Mouse (Mus musculus): ENCODE measurements around the gene Arnt.

The Arnt gene

GRCm38 (mm10) chr3:95517493-95517898 lies 83.3 kb downstream of the Arnt start:
- no peaks in the 10 kb centered on the region for H3K36me3 ChIP-seq (ENCODE audit: insufficient read depth, low read length)
- peak; percentile 100 for TF ChIP-seq CTCF (conservative IDR thresholded peaks at IDR 0.05; ENCODE audit: low read length)
- no peak for TF ChIP-seq NANOG (IDR thresholded peaks at IDR 0.05; ENCODE audit: borderline replicate concordance, low read length)

GRCm38 (mm10) chr3:95518891-95519290 lies 84.7 kb downstream of the Arnt start:
- no peaks in the 10 kb centered on the region for H3K36me3 ChIP-seq (ENCODE audit: insufficient read depth, low read length)
- no peaks in the 10 kb centered on the region for H3K9me3 ChIP-seq (ENCODE audit: low read length)
- peaks cover 48% of the 10 kb centered on the region for H3K4me1 ChIP-seq (replicated peaks; ENCODE audit: low read depth, low read length)
- H3K4me3 ChIP-seq (replicated peaks; ENCODE audit: low read length) = no peak overlapping the region
- TF ChIP-seq POU5F1 (IDR thresholded peaks at IDR 0.05; ENCODE audit: borderline replicate concordance, low read length) = no peak
- TF ChIP-seq NANOG (IDR thresholded peaks at IDR 0.05; ENCODE audit: borderline replicate concordance, low read length) = no peak
- no peak for TF ChIP-seq CTCF (conservative IDR thresholded peaks at IDR 0.05; ENCODE audit: low read length)
- no peaks in the 10 kb centered on the region for H3K27me3 ChIP-seq (ENCODE audit: insufficient read depth, low read length)

More at GRCm38 (mm10) chr3:95517493-95517898, 83.3 kb downstream of the Arnt start:
- peaks cover 42% of the 10 kb centered on the region for H3K4me1 ChIP-seq (replicated peaks; ENCODE audit: low read depth, low read length)
- no peaks in the 10 kb centered on the region for H3K9me3 ChIP-seq (ENCODE audit: low read length)
- no peaks in the 10 kb centered on the region for H3K27me3 ChIP-seq (ENCODE audit: insufficient read depth, low read length)
- H3K4me3 ChIP-seq (replicated peaks; ENCODE audit: low read length) = no peak overlapping the region

DNA sequence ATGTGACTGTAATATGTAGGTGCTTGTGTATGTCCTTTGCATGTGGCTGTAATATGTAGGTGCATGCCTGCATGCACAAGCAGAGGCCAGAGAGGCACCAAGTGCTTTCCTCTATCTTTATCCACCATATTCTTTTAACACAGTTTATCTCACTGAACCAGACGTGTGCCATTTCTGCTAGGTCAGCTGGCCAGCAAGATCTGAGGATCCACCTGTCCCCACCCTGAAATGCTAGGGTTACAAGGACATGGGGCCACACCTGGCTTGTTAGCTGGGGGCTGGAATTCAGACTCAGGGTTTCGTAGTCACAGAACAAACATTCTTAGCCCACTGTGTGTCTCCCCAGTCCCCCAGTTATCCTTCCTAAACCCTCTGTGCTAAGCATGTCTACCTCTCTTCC lies 85.1 kb downstream of the Arnt start:
- Histone ChIP-seq H3K4me3 (replicated peaks; ENCODE audit: low read length) (0 out of 2 replicates have a peak overlapping the region, but pooled peaks have one; percentile 0), H3K9me3 (ENCODE audit: low read length) (no peaks in the 10 kb centered on the region), H3K36me3 (ENCODE audit: insufficient read depth, low read length) (no peaks in the 10 kb centered on the region), H3K27me3 (ENCODE audit: insufficient read depth, low read length) (no peaks in the 10 kb centered on the region), H3K4me1 (replicated peaks; ENCODE audit: low read depth, low read length) (peaks cover 45% of the 10 kb centered on the region)
- no peak for TF ChIP-seq CTCF (conservative IDR thresholded peaks at IDR 0.05; ENCODE audit: low read length)
- no peak for TF ChIP-seq NANOG (IDR thresholded peaks at IDR 0.05; ENCODE audit: borderline replicate concordance, low read length)
- TF ChIP-seq POU5F1 (IDR thresholded peaks at IDR 0.05; ENCODE audit: borderline replicate concordance, low read length) = no peak

- Histone ChIP-seq H3K4me3 (replicated peaks; ENCODE audit: low read length) (no peak overlapping the region; the same call in 1 of the 2 replicates), H3K4me1 (replicated peaks; ENCODE audit: low read depth, low read length) (peaks cover 44% of the 10 kb centered on the region), H3K9me3 (ENCODE audit: low read length) (no peaks in the 10 kb centered on the region), H3K27me3 (ENCODE audit: insufficient read depth, low read length) (no peaks in the 10 kb centered on the region), H3K36me3 (ENCODE audit: insufficient read depth, low read length) (no peaks in the 10 kb centered on the region)
- no peak for TF ChIP-seq NANOG (IDR thresholded peaks at IDR 0.05; ENCODE audit: borderline replicate concordance, low read length)
- no peak for TF ChIP-seq POU5F1 (IDR thresholded peaks at IDR 0.05; ENCODE audit: borderline replicate concordance, low read length)
- TF ChIP-seq CTCF (conservative IDR thresholded peaks at IDR 0.05; ENCODE audit: low read length) = no peak
Observed at GRCm38 (mm10) chr3:95520100-95520499, 85.9 kb downstream of the Arnt start.

DNA sequence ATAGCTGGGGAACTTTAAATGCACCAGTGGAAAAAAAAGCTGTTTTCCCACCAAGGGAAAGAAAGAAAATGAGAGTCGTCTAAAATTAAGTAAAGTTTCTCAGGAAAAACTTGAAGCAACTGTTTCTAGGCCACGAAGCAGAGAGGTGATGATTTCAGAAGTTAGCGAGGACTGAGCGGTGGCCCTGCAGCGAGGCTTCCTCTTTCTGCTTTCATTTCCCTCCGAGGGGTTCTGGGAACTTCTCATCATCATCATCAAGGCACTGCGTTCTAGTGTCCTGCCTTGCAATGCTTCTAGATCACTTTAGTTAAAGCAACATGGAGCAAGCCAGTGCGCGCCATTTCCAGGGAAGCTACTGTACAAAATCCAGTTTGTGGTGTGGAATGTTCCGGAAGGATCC lies 87.0 kb downstream of the Arnt start:
- Histone ChIP-seq H3K9me3 (ENCODE audit: low read length) (no peaks in the 10 kb centered on the region), H3K4me3 (replicated peaks; ENCODE audit: low read length) (no peak overlapping the region), H3K4me1 (replicated peaks; ENCODE audit: low read depth, low read length) (peaks cover 44% of the 10 kb centered on the region), H3K27me3 (ENCODE audit: insufficient read depth, low read length) (no peaks in the 10 kb centered on the region), H3K36me3 (ENCODE audit: insufficient read depth, low read length) (no peaks in the 10 kb centered on the region)
- TF ChIP-seq POU5F1 (IDR thresholded peaks at IDR 0.05; ENCODE audit: borderline replicate concordance, low read length) (no peak), NANOG (IDR thresholded peaks at IDR 0.05; ENCODE audit: borderline replicate concordance, low read length) (no peak), CTCF (conservative IDR thresholded peaks at IDR 0.05; ENCODE audit: low read length) (no peak)

GRCm38 (mm10) chr3:95523662-95524061 lies 89.5 kb downstream of the Arnt start:
- no peaks in the 10 kb centered on the region for H3K27me3 ChIP-seq (ENCODE audit: insufficient read depth, low read length)

GRCm38 (mm10) chr3:95524673-95525072 lies 90.5 kb downstream of the Arnt start:
- TF ChIP-seq POU5F1 (IDR thresholded peaks at IDR 0.05; ENCODE audit: borderline replicate concordance, low read length) (no peak), NANOG (IDR thresholded peaks at IDR 0.05; ENCODE audit: borderline replicate concordance, low read length) (no peak), CTCF (conservative IDR thresholded peaks at IDR 0.05; ENCODE audit: low read length) (no peak)
- no peak overlapping the region for H3K4me3 ChIP-seq (replicated peaks; ENCODE audit: low read length)
- no peaks in the 10 kb centered on the region for H3K36me3 ChIP-seq (ENCODE audit: insufficient read depth, low read length)
- H3K27me3 ChIP-seq (ENCODE audit: insufficient read depth, low read length) = no peaks in the 10 kb centered on the region
- H3K4me1 ChIP-seq (replicated peaks; ENCODE audit: low read depth, low read length) = peaks cover 32% of the 10 kb centered on the region
- no peaks in the 10 kb centered on the region for H3K9me3 ChIP-seq (ENCODE audit: low read length)

More at GRCm38 (mm10) chr3:95523662-95524061, 89.5 kb downstream of the Arnt start:
- H3K36me3 ChIP-seq (ENCODE audit: insufficient read depth, low read length) = no peaks in the 10 kb centered on the region
- no peaks in the 10 kb centered on the region for H3K9me3 ChIP-seq (ENCODE audit: low read length)
- H3K4me1 ChIP-seq (replicated peaks; ENCODE audit: low read depth, low read length) = peaks cover 43% of the 10 kb centered on the region
- TF ChIP-seq POU5F1 (IDR thresholded peaks at IDR 0.05; ENCODE audit: borderline replicate concordance, low read length) (no peak), NANOG (IDR thresholded peaks at IDR 0.05; ENCODE audit: borderline replicate concordance, low read length) (no peak), CTCF (conservative IDR thresholded peaks at IDR 0.05; ENCODE audit: low read length) (no peak)
- no peak overlapping the region for H3K4me3 ChIP-seq (replicated peaks; ENCODE audit: low read length)

DNA sequence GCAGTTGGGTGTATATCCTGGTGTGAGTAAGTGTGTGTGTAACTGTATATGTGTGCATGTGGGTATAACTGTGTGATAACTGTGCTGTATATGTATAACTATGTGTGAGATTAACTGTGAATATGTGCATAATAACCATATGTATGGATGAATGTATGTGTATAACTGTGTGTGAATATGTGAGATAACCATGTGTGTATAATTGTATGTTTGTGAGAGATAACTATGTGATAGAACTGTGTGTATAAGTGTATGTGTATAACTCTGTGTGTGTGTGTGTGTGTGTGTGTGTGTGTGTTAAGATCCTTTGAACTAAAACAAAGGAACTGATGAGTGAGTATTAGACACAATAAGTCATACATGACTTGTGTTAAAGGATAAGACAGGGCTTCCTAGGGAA lies 91.9 kb downstream of the Arnt start:
- Histone ChIP-seq H3K27me3 (ENCODE audit: insufficient read depth, low read length) (no peaks in the 10 kb centered on the region), H3K36me3 (ENCODE audit: insufficient read depth, low read length) (no peaks in the 10 kb centered on the region), H3K9me3 (ENCODE audit: low read length) (no peaks in the 10 kb centered on the region), H3K4me1 (replicated peaks; ENCODE audit: low read depth, low read length) (peaks cover 20% of the 10 kb centered on the region), H3K4me3 (replicated peaks; ENCODE audit: low read length) (no peak overlapping the region)
- TF ChIP-seq NANOG (IDR thresholded peaks at IDR 0.05; ENCODE audit: borderline replicate concordance, low read length) = no peak
- no peak for TF ChIP-seq CTCF (conservative IDR thresholded peaks at IDR 0.05; ENCODE audit: low read length)
- TF ChIP-seq POU5F1 (IDR thresholded peaks at IDR 0.05; ENCODE audit: borderline replicate concordance, low read length) = no peak

DNA sequence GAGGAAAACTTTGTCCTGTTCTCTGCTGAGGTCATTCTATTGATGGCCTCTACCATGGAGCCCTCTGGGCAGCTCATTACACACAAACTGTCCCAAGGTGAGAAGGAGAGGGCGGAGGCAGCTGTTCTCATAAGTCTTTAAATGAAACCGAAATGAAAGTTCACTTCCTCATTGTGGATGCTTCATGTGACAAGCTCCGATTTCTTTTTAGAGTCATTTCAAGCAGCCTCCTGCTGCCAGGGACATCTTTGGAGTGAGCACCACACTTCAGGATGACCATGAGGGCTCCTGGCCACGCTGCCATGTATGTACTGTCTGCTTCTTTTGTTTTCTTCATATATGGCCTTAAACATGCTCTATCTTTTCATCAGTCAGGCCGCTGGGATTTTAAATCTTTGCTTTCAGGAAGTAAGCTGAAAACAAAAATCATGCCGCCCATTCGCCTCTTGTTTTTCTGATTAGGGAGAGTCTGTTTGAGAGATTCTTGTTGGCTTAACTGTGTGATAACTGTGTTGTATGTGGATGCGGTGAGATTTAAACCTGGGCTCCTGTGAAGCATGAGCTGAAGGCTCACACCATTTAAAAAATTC lies 92.5 kb downstream of the Arnt start, which contains the start of gene Ctss:
Gene Ctss (plus strand): TSS at position 165 of the 590 bp plus-strand sequence.
- H3K27me3 ChIP-seq (ENCODE audit: insufficient read depth, low read length) = no peaks in the 10 kb centered on the region
- no peak within 1 kb of the TSS for H3K4me3 ChIP-seq (replicated peaks; ENCODE audit: low read length)
- TF ChIP-seq POU5F1 (IDR thresholded peaks at IDR 0.05; ENCODE audit: borderline replicate concordance, low read length) (no peak), NANOG (IDR thresholded peaks at IDR 0.05; ENCODE audit: borderline replicate concordance, low read length) (no peak), CTCF (conservative IDR thresholded peaks at IDR 0.05; ENCODE audit: low read length) (no peak)
- H3K4me1 ChIP-seq (replicated peaks; ENCODE audit: low read depth, low read length) = peaks cover 14% of the 10 kb centered on the region
- H3K36me3 ChIP-seq (ENCODE audit: insufficient read depth, low read length) = no peaks in the 10 kb centered on the region
- no peaks in the 10 kb centered on the region for H3K9me3 ChIP-seq (ENCODE audit: low read length)

Data from E14TG2a.4 (cell line).